Mouse (Mus musculus) right cerebral cortex, adult 18-20 months (tissue): ENCODE measurements around the gene Chmp2b.

Experiments
- DNase-seq: peaks from one replicate; pipeline ENCODE4 v3.0.0; 2022; ENCODE audit warnings: mixed read lengths

The Chmp2b gene

DNA sequence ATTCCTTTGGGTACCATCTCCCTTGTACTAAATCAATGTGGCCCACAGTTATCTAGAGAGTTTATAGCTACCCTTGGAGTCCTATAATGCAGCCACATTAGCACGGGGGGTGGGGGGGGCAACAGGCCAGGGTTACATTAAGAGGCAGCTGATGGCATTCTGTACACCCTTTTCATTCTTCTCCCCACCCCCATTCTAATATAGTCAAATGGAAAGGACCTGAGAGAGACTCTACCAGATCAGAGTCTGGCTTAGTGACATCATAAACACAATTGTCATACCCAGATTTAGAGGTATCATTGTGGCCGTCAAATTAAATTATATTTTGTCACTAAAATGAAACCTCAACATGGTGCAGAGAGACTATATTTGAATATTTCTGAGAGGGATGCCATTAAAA, 36.5 kb downstream of the Chmp2b start:
- no peak for DNase-seq

DNA sequence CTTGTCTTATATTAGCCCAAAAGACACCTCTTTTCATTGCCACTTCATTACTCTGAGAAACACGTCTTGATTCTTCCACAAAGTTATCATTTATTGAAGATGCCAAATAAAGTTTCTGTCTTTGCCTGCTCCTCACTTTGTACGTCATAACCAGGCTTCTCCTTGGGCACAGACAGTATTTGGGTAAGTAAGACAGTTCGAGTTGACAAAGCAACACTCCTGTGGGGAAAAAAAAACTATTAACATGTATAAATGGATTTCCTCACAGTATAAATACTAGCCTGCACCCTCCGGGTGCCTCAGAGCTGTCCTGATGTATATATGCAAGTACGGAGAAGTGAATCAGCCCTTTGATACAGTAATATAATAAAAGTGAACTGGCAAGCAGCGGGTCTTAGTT, 42.3 kb downstream of the Chmp2b start, which contains the start of gene Pou1f1:
Pou1f1 (plus strand) TSS at position 301 of the 400 bp plus-strand sequence.
- DNase-seq: no peak

GRCm38 (mm10) chr16:65514223-65514622, 48.3 kb downstream of the Chmp2b start:
- no peak for DNase-seq

DNA sequence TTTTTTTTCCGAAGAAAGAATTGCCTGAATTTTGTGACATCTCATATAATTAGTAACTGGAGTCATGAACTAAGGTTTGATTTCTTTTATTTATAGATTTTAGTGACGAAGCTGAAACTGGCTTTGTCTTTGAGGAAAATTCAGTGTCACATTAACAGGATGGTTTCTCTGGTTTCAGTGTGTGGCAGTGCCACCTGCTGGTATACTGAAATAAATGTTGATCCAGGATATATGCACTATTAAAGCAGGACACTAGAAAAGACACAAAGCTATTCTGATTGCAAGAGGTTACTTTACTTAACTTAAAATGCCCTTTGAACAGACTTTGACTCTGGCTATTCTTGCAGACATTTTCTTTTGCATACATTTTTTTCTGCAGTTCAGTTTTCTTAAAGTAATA, 65.5 kb downstream of the Chmp2b start:
- DNase-seq: peak; percentile 56

DNA sequence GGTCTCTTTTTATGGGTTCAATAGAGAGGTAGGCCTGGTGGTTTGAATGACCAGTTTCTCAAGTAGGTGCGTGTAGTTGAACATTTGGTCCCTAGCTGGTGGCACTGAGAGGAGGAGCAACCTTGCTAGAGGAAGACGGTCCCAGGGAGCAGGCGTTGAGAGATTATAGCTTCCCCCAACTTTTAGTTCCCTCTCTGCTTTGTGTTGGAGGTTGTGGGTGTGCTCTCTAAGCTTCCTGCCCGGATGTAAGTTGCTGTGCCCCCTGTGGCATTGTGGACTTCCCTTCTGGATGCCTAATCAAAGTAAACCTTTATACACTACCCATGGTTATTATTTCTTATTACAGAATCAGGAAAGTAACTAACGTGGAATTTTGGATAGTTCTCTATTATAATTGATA, 66.5 kb downstream of the Chmp2b start:
- no peak for DNase-seq
